Mouse (Mus musculus): ENCODE data around the gene 2210408I21Rik. TPM values are rescaled to one million over a fixed set of nuclear protein-coding genes. Genes with fewer than 3 reads are reported as not detected.
"Not testable (repeated sequence)": the region's sequence is repeated elsewhere in the genome, so short reads cannot be mapped to it uniquely, and the experiment has no call there.

2210408I21Rik gene
- total RNA-seq (2014; rRNA removed) (9.9 and 15.1 TPM in 2 replicates), polyA plus RNA-seq (2015; fragmentation: Nextera tagmentation; extraction: Ambion mirVana) (11.3 and 15.8 TPM in 2 replicates)

GRCm38 (mm10) chr13:77134931-77135620 lies at the start of gene 2210408I21Rik, which contains the start of gene Slf1:
TSS of gene 2210408I21Rik (plus strand) at chr13:77135540.
TSS of gene Slf1 (minus strand) at chr13:77135473.
- Histone ChIP-seq H3K9me3 (ENCODE audit: low read length) (no peaks in the 10 kb centered on the region), H3K4me2 (ENCODE audit: low read depth, low read length, poor library complexity, severe bottlenecking) (peak within 1 kb of the TSS; percentile 68), H3K4me1 (ENCODE audit: insufficient read depth, low read length) (0 out of 2 replicates have a peak, but pooled peaks cover 4% of the 10 kb centered on the region), H3K4me3 (ENCODE audit: low read depth, low read length) (peak within 1 kb of the TSS; percentile 98), H3K36me3 (ENCODE audit: insufficient read depth, low read length) (no peaks in the 10 kb centered on the region), H3K9ac (replicated peaks; ENCODE audit: low read length, poor library complexity, severe bottlenecking) (peak within 1 kb of the TSS; percentile 92), H3K27ac (ENCODE audit: low read depth, low read length) (peak within 1 kb of the TSS; percentile 92), H3K27me3 (ENCODE audit: insufficient read depth, low read length) (no peaks in the 10 kb centered on the region)
- ATAC-seq (ENCODE audit: low FRiP score) (peak; percentile 98), DNase-seq (ENCODE audit: low spot score) (peak; percentile 96)
- peak; percentile 24; the same call in 1 of the 2 replicates for TF ChIP-seq CTCF (IDR thresholded peaks at IDR 0.05)
- under 1% methylated on average over 60 of the region's 65 CpGs for WGBS

- not testable (repeated sequence) for H3K27ac ChIP-seq (ENCODE audit: low read depth, low read length); ATAC-seq (ENCODE audit: low FRiP score); H3K9me3 ChIP-seq (ENCODE audit: low read length); H3K36me3 ChIP-seq (ENCODE audit: insufficient read depth, low read length); H3K4me2 ChIP-seq (ENCODE audit: low read depth, low read length, poor library complexity, severe bottlenecking); DNase-seq (ENCODE audit: low spot score); H3K27me3 ChIP-seq (ENCODE audit: insufficient read depth, low read length); H3K9ac ChIP-seq (replicated peaks; ENCODE audit: low read length, poor library complexity, severe bottlenecking); H3K4me3 ChIP-seq (ENCODE audit: low read depth, low read length); H3K4me1 ChIP-seq (ENCODE audit: insufficient read depth, low read length)
- WGBS = 100% methylated on average over 1 of the region's 1 CpGs
These were observed 42.5 kb upstream of the 2210408I21Rik start for GRCm38 (mm10) chr13:77092876-77093275.

DNA sequence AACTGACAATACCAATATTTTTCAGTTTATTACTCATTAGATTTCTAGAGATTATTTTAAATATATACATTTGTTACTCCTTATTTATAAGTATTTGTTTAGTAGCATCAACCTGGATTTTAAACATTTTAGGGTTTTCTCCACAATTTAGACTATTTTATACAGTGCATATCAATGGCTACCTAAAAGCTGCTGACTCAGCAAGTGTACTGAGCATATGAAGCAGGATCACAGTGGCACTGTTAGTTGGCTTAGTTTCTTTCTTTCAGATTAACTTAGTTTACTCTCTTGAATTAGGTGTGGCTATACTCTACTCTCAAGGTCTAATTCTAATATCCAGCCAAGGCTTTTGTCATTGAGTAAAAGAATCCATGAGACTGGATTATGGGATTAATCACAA lies 27.6 kb upstream of the 2210408I21Rik start:
- no peak for TF ChIP-seq CTCF (IDR thresholded peaks at IDR 0.05)
- H3K27me3 ChIP-seq (ENCODE audit: insufficient read depth, low read length) = no peaks in the 10 kb centered on the region
- no peak overlapping the region for H3K27ac ChIP-seq (ENCODE audit: low read depth, low read length)
- H3K9ac ChIP-seq (replicated peaks; ENCODE audit: low read length, poor library complexity, severe bottlenecking) = no peak overlapping the region
- H3K9me3 ChIP-seq (ENCODE audit: low read length) = no peaks in the 10 kb centered on the region
- H3K4me2 ChIP-seq (ENCODE audit: low read depth, low read length, poor library complexity, severe bottlenecking) = no peak overlapping the region
- ATAC-seq (ENCODE audit: low FRiP score) (no peak), DNase-seq (ENCODE audit: low spot score) (no peak)
- no peak overlapping the region for H3K4me3 ChIP-seq (ENCODE audit: low read depth, low read length)
- no peaks in the 10 kb centered on the region for H3K4me1 ChIP-seq (ENCODE audit: insufficient read depth, low read length)
- peaks cover 3% of the 10 kb centered on the region; the same call in 1 of the 2 replicates for H3K36me3 ChIP-seq (ENCODE audit: insufficient read depth, low read length)

- Histone ChIP-seq H3K4me2 (ENCODE audit: low read depth, low read length, poor library complexity, severe bottlenecking) (no peak overlapping the region), H3K27me3 (ENCODE audit: insufficient read depth, low read length) (no peaks in the 10 kb centered on the region), H3K9ac (replicated peaks; ENCODE audit: low read length, poor library complexity, severe bottlenecking) (no peak overlapping the region), H3K27ac (ENCODE audit: low read depth, low read length) (no peak overlapping the region), H3K4me3 (ENCODE audit: low read depth, low read length) (no peak overlapping the region), H3K4me1 (ENCODE audit: insufficient read depth, low read length) (no peaks in the 10 kb centered on the region), H3K9me3 (ENCODE audit: low read length) (no peaks in the 10 kb centered on the region), H3K36me3 (ENCODE audit: insufficient read depth, low read length) (no peaks in the 10 kb centered on the region)
- no peak for DNase-seq (ENCODE audit: low spot score)
- no peak for ATAC-seq (ENCODE audit: low FRiP score)
- no peak for TF ChIP-seq CTCF (IDR thresholded peaks at IDR 0.05)
- over 99% methylated on average over 4 of the region's 4 CpGs for WGBS
These were observed 16.6 kb upstream of the 2210408I21Rik start for GRCm38 (mm10) chr13:77118695-77119094.

- no peaks in the 10 kb centered on the region for H3K27me3 ChIP-seq (ENCODE audit: insufficient read depth, low read length)
- H3K9me3 ChIP-seq (ENCODE audit: low read length) = no peaks in the 10 kb centered on the region
- no peaks in the 10 kb centered on the region for H3K4me1 ChIP-seq (ENCODE audit: insufficient read depth, low read length)
- no peak overlapping the region for H3K27ac ChIP-seq (ENCODE audit: low read depth, low read length)
- no peak for TF ChIP-seq CTCF (IDR thresholded peaks at IDR 0.05)
- H3K9ac ChIP-seq (replicated peaks; ENCODE audit: low read length, poor library complexity, severe bottlenecking) = no peak overlapping the region
- H3K4me3 ChIP-seq (ENCODE audit: low read depth, low read length) = no peak overlapping the region
- H3K36me3 ChIP-seq (ENCODE audit: insufficient read depth, low read length) = no peaks in the 10 kb centered on the region
- DNase-seq (ENCODE audit: low spot score) (peak; percentile 1), ATAC-seq (ENCODE audit: low FRiP score) (no peak)
- 79% methylated on average over 3 of the region's 3 CpGs for WGBS
- no peak overlapping the region for H3K4me2 ChIP-seq (ENCODE audit: low read depth, low read length, poor library complexity, severe bottlenecking)
These were observed 10.2 kb upstream of the 2210408I21Rik start for GRCm38 (mm10) chr13:77125159-77125558.

GRCm38 (mm10) chr13:77128240-77128639 lies 7.1 kb upstream of the 2210408I21Rik start:
- Histone ChIP-seq H3K4me1 (ENCODE audit: insufficient read depth, low read length) (no peaks in the 10 kb centered on the region), H3K4me2 (ENCODE audit: low read depth, low read length, poor library complexity, severe bottlenecking) (no peak overlapping the region), H3K9ac (replicated peaks; ENCODE audit: low read length, poor library complexity, severe bottlenecking) (no peak overlapping the region), H3K4me3 (ENCODE audit: low read depth, low read length) (no peak overlapping the region), H3K36me3 (ENCODE audit: insufficient read depth, low read length) (no peaks in the 10 kb centered on the region), H3K9me3 (ENCODE audit: low read length) (no peaks in the 10 kb centered on the region), H3K27ac (ENCODE audit: low read depth, low read length) (no peak overlapping the region), H3K27me3 (ENCODE audit: insufficient read depth, low read length) (no peaks in the 10 kb centered on the region)
- no peak for DNase-seq (ENCODE audit: low spot score)
- no peak for ATAC-seq (ENCODE audit: low FRiP score)
- TF ChIP-seq CTCF (IDR thresholded peaks at IDR 0.05) = no peak
- WGBS = 91% methylated on average over 2 of the region's 2 CpGs

Measured in midbrain, postnatal 0 days (tissue).